Mouse (Mus musculus): Measurements from ENCODE around the gene Bco2. TPM values are rescaled to one million over a fixed set of nuclear protein-coding genes. Genes with fewer than 3 reads are reported as not detected.

Bco2 gene
- polyA plus RNA-seq, 1 experiment from 2014 or later, result 4.7 TPM

DNA sequence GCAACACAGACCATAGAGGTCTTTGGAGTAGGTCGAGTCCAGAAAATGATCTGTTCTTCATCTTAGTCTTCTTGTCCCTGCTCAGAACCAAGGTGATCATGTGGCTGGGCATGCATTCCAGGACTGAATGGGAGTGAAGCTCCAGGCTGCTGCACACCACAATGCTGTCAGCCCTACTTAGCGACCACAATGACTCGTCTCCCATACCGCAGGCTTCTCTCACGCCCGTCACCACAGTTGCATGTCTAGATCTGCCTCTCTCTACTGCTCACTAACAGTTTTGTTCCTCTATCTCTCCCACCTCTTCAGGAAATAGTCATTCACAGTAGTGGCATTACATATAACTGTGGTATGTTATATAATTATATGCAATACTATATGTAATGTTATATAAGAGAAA, 34.2 kb downstream of the Bco2 start:
- no peak for ATAC-seq (ENCODE audit: low FRiP score, low TSS enrichment)
- Histone ChIP-seq H3K9me3 (ENCODE audit: control insufficient read depth, low read length) (no peaks in the 10 kb centered on the region), H3K27me3 (ENCODE audit: control insufficient read depth, insufficient read depth, low read length) (no peaks in the 10 kb centered on the region), H3K36me3 (ENCODE audit: control insufficient read depth, insufficient read depth, low read length) (0 out of 2 replicates have a peak, but pooled peaks cover 2% of the 10 kb centered on the region), H3K9ac (ENCODE audit: low read length) (no peak overlapping the region), H3K4me2 (replicated peaks; ENCODE audit: low read depth) (no peak overlapping the region), H3K4me1 (replicated peaks; ENCODE audit: control insufficient read depth, insufficient read depth) (no peaks in the 10 kb centered on the region), H3K27ac (replicated peaks) (no peak overlapping the region), H3K4me3 (ENCODE audit: low read depth, low read length) (no peak overlapping the region)
- DNase-seq (ENCODE audit: low spot score), result no peak
- TF ChIP-seq EP300 (optimal IDR thresholded peaks at IDR 0.05) (no peak), CTCF (IDR thresholded peaks at IDR 0.05; ENCODE audit: low read depth) (no peak)
- 78% methylated on average over 6 of the region's 6 CpGs for WGBS

DNA sequence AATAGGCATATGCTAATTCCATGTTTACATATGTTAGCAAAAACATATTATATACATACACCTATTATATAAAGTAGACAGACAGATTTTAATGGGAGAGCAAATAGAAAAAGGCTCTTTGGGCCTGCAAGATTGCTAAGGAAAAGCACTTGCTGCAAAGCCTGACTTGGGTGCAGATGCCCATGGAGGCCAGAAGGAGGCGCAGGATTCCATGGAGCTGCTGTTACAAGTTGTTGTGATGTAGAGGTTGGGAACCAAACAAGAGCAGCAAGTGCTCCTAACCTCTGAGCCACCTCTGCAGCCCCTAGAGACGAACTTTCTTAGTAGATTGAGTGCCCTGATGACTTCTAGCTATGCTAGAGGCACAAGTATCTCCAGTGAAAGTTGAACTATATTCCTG, 36.2 kb downstream of the Bco2 start:
- 16% methylated on average over 2 of the region's 2 CpGs for WGBS
- Histone ChIP-seq H3K4me1 (replicated peaks; ENCODE audit: control insufficient read depth, insufficient read depth) (no peaks in the 10 kb centered on the region), H3K9me3 (ENCODE audit: control insufficient read depth, low read length) (no peaks in the 10 kb centered on the region), H3K36me3 (ENCODE audit: control insufficient read depth, insufficient read depth, low read length) (no peaks in the 10 kb centered on the region), H3K27me3 (ENCODE audit: control insufficient read depth, insufficient read depth, low read length) (no peaks in the 10 kb centered on the region), H3K4me3 (ENCODE audit: low read depth, low read length) (no peak overlapping the region), H3K27ac (replicated peaks) (no peak overlapping the region), H3K9ac (ENCODE audit: low read length) (no peak overlapping the region), H3K4me2 (replicated peaks; ENCODE audit: low read depth) (no peak overlapping the region)
- peak; percentile 51 for DNase-seq (ENCODE audit: low spot score)
- TF ChIP-seq CTCF (IDR thresholded peaks at IDR 0.05; ENCODE audit: low read depth), result peak; percentile 73
- no peak for TF ChIP-seq EP300 (optimal IDR thresholded peaks at IDR 0.05)
- no peak for ATAC-seq (ENCODE audit: low FRiP score, low TSS enrichment)

DNA sequence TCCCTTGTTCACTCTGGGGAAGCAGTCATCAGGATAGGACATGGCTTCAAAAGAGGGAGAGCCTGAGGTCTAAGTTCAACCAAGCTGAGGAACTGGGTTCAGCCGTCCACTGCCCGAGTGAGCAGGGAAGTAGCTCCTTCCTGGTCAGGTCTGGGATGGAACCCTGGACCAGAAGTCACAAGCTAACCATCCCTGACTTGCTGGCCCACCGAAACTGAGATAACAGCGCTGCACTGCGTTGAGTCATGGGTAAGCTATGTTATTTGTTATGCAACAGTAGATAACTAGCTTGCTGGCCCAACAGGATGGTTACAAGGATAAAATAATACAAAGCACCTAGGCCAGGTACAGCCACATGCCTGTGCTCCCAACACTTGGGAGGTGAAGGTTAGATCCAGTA, 39.5 kb downstream of the Bco2 start:
- H3K4me3 ChIP-seq (ENCODE audit: low read depth, low read length), result no peak overlapping the region
- H3K4me1 ChIP-seq (replicated peaks; ENCODE audit: control insufficient read depth, insufficient read depth), result no peaks in the 10 kb centered on the region
- ATAC-seq (ENCODE audit: low FRiP score, low TSS enrichment) (peak; percentile 61), DNase-seq (ENCODE audit: low spot score) (peak; percentile 9)
- no peaks in the 10 kb centered on the region for H3K27me3 ChIP-seq (ENCODE audit: control insufficient read depth, insufficient read depth, low read length)
- no peak overlapping the region for H3K4me2 ChIP-seq (replicated peaks; ENCODE audit: low read depth)
- H3K9me3 ChIP-seq (ENCODE audit: control insufficient read depth, low read length), result no peaks in the 10 kb centered on the region
- no peak for TF ChIP-seq CTCF (IDR thresholded peaks at IDR 0.05; ENCODE audit: low read depth)
- no peak for TF ChIP-seq EP300 (optimal IDR thresholded peaks at IDR 0.05)
- no peak overlapping the region for H3K27ac ChIP-seq (replicated peaks)
- H3K36me3 ChIP-seq (ENCODE audit: control insufficient read depth, insufficient read depth, low read length), result no peaks in the 10 kb centered on the region
- H3K9ac ChIP-seq (ENCODE audit: low read length), result no peak overlapping the region
- 68% methylated on average over 5 of the region's 5 CpGs for WGBS

GRCm38 (mm10) chr9:50507570-50507969, 47.4 kb downstream of the Bco2 start:
- TF ChIP-seq EP300 (optimal IDR thresholded peaks at IDR 0.05) (no peak), CTCF (IDR thresholded peaks at IDR 0.05; ENCODE audit: low read depth) (no peak)
- H3K27ac ChIP-seq (replicated peaks), result no peak overlapping the region
- H3K4me1 ChIP-seq (replicated peaks; ENCODE audit: control insufficient read depth, insufficient read depth), result no peaks in the 10 kb centered on the region
- ATAC-seq (ENCODE audit: low FRiP score, low TSS enrichment) (no peak), DNase-seq (ENCODE audit: low spot score) (no peak)
- H3K27me3 ChIP-seq (ENCODE audit: control insufficient read depth, insufficient read depth, low read length), result no peaks in the 10 kb centered on the region
- no peak overlapping the region for H3K9ac ChIP-seq (ENCODE audit: low read length)
- no peak overlapping the region for H3K4me2 ChIP-seq (replicated peaks; ENCODE audit: low read depth)
- H3K9me3 ChIP-seq (ENCODE audit: control insufficient read depth, low read length), result no peaks in the 10 kb centered on the region
- H3K36me3 ChIP-seq (ENCODE audit: control insufficient read depth, insufficient read depth, low read length), result no peaks in the 10 kb centered on the region
- WGBS, result 28% methylated on average over 7 of the region's 7 CpGs
- no peak overlapping the region for H3K4me3 ChIP-seq (ENCODE audit: low read depth, low read length)

DNA sequence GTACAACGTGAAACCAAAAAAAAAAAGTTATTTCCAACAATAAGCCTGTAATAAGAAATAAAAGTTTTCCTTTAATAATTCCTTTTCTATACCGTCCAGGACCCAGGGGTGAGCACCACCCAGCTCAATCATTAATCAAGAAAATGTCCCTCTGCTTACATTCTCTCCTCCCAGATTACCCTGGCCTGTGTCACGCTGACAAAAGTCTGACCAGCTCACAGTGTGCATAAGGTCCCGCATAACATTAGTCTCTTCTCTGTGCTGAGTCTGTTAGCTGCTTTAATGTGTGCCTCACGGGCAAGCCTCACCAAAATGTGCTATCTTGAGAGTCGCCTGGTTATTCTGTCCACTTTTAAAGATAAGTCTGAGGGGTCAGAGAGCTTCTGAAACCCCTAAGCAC, 49.6 kb downstream of the Bco2 start:
- Histone ChIP-seq H3K27me3 (ENCODE audit: control insufficient read depth, insufficient read depth, low read length) (no peaks in the 10 kb centered on the region), H3K9me3 (ENCODE audit: control insufficient read depth, low read length) (no peaks in the 10 kb centered on the region), H3K27ac (replicated peaks) (no peak overlapping the region; the same call in 1 of the 2 replicates), H3K4me2 (replicated peaks; ENCODE audit: low read depth) (0 out of 2 replicates have a peak overlapping the region, but pooled peaks have one; percentile 5), H3K9ac (ENCODE audit: low read length) (no peak overlapping the region), H3K4me3 (ENCODE audit: low read depth, low read length) (no peak overlapping the region), H3K36me3 (ENCODE audit: control insufficient read depth, insufficient read depth, low read length) (no peaks in the 10 kb centered on the region), H3K4me1 (replicated peaks; ENCODE audit: control insufficient read depth, insufficient read depth) (no peaks in the 10 kb centered on the region)
- ATAC-seq (ENCODE audit: low FRiP score, low TSS enrichment) (peak; percentile 27; the same call in 1 of the 2 replicates), DNase-seq (ENCODE audit: low spot score) (no peak)
- WGBS, result 19% methylated on average over 6 of the region's 6 CpGs
- TF ChIP-seq CTCF (IDR thresholded peaks at IDR 0.05; ENCODE audit: low read depth), result no peak
- TF ChIP-seq EP300 (optimal IDR thresholded peaks at IDR 0.05), result no peak

GRCm38 (mm10) chr9:50502949-50503348, 52.0 kb downstream of the Bco2 start:
- Histone ChIP-seq H3K9me3 (ENCODE audit: control insufficient read depth, low read length) (no peaks in the 10 kb centered on the region), H3K9ac (ENCODE audit: low read length) (no peak overlapping the region), H3K4me1 (replicated peaks; ENCODE audit: control insufficient read depth, insufficient read depth) (no peaks in the 10 kb centered on the region), H3K36me3 (ENCODE audit: control insufficient read depth, insufficient read depth, low read length) (no peaks in the 10 kb centered on the region), H3K4me2 (replicated peaks; ENCODE audit: low read depth) (no peak overlapping the region), H3K4me3 (ENCODE audit: low read depth, low read length) (no peak overlapping the region), H3K27ac (replicated peaks) (no peak overlapping the region), H3K27me3 (ENCODE audit: control insufficient read depth, insufficient read depth, low read length) (no peaks in the 10 kb centered on the region)
- WGBS, result 77% methylated on average over 2 of the region's 3 CpGs
- TF ChIP-seq CTCF (IDR thresholded peaks at IDR 0.05; ENCODE audit: low read depth) (no peak), EP300 (optimal IDR thresholded peaks at IDR 0.05) (no peak)
- no peak for DNase-seq (ENCODE audit: low spot score)
- no peak for ATAC-seq (ENCODE audit: low FRiP score, low TSS enrichment)

Measured in stomach, postnatal 0 days (tissue).